Mouse (Mus musculus) spleen, adult 2 months (tissue): ENCODE results near the gene Trcg1.
A peak's percentile ranks its signal among the peaks of the same experiment; 100 is the strongest.

Experiments used
- CTCF ChIP-seq: fragments of 200-500 bp; IDR thresholded peaks from 2 replicates; pipeline ENCODE4 v1.5.1; 2011; ENCODE audit warnings: mild to moderate bottlenecking, inconsistent platforms; ENCODE audit not compliant: insufficient read depth, insufficient read length, insufficient replicate concordance; ENCODE audit errors: extremely low read depth
- POLR2A ChIP-seq: fragments of 200-500 bp; IDR thresholded peaks from 2 replicates; pipeline ENCODE4 v1.6.1; 2011; ENCODE audit warnings: low read depth, low read length, inconsistent platforms

DNA sequence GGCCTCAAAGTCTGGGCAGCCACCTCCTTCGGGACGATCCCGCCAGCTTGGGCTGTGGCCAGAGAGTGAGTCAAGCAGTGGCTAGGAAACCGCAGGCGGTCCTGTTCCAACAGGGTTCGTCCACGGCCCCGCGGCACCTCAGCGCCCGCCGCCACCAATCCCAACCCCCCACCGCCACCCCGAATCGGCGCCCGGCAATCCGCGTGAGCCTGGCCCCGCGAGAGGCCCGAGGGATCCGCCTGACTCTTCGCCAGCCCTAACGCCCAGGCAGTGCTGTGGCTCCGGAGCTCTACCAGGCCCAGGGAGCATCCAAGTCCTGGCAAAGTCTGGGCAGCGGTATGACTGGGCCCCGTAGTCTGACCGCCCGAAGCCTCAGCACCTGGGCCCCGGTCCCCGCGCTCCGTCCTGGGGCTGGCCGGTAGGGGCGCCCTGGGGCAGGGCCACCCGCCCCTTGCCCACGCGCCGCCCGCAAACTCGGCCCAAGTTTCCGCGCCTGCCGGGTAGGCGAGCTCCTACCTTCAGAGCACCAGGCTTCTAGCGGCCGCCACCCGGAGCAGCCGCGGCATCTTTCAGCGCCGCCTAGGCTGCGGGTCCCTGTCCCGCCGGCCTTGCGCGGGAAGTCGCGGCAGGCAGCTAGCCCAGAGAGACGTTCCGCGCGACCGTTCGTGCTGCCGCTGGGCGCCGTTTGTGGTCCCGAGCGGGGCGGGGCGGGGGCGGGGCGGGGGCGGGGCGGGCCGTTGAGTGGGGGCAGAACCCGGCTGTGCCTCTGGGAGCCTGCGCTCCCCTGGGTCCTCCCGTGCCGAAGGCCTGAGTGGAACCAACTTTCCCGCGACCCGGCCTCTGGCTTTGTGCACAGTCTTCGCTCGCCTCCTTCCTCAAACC is 25.8 kb downstream of the Trcg1 start, which contains the start of gene 1700017B05Rik:
- TF ChIP-seq CTCF (peak; percentile 53; the same call in 1 of the 2 replicates), POLR2A (peak; percentile 59; the same call in 1 of the 2 replicates)
